Mouse (Mus musculus) small intestine, adult 2 months (tissue): ENCODE measurements at regions not wholly inside any gene's neighbourhood (a gene's known extent, or its start where the extent isn't known, plus 50 kb on each side); places are given as distances from the start of the nearest gene placed in this dataset.

Experiments used
- CTCF ChIP-seq: fragments of 200-500 bp; IDR thresholded peaks from 2 replicates; pipeline ENCODE4 v1.5.1; 2012; ENCODE audit warnings: low read depth, mild to moderate bottlenecking, control low read depth, inconsistent platforms, low read length, moderate library complexity, mixed read lengths; ENCODE audit not compliant: insufficient replicate concordance, insufficient read length; ENCODE audit errors: extremely low read depth
- POLR2A ChIP-seq: fragments of 200-500 bp; IDR thresholded peaks from 2 replicates; pipeline ENCODE4 v1.6.1; 2012; ENCODE audit warnings: low read depth, mild to moderate bottlenecking, control low read depth, inconsistent platforms, low read length, moderate library complexity

- TF ChIP-seq CTCF (no peak), POLR2A (no peak)
Measured at GRCm38 (mm10) chr9:115484408-115484807, 174.2 kb upstream of the Stt3b start.
